Mouse (Mus musculus) liver, postnatal 0 days (tissue): Measurements from ENCODE around the gene Krt84. TPM values are rescaled to one million over a fixed set of nuclear protein-coding genes. Genes with fewer than 3 reads are reported as not detected.
A peak's percentile ranks its signal among the peaks of the same experiment; 100 is the strongest.

Experiments
- ATAC-seq: fragments of 200-750 bp; cut with Nextera tagmentation; 2 replicates; pipeline ENCODE4 v1.8.0; 2017; ENCODE audit warnings: mild to moderate bottlenecking, moderate library complexity
- DNase-seq: peaks from one replicate; pipeline ENCODE4 v3.0.0-alpha.2; 2016
- H3K27ac ChIP-seq: fragments of 300-500 bp; sonication (generic); 2 replicates; pipeline ENCODE4 v1.5.1; 2014; ENCODE audit warnings: antibody characterized with exemption, moderate library complexity, mild to moderate bottlenecking, low read depth
- H3K27me3 ChIP-seq: fragments of 300-500 bp; sonication (generic); 2 replicates; pipeline ENCODE4 v1.6.1; 2014; ENCODE audit warnings: low read length, control low read depth, mixed read lengths; ENCODE audit not compliant: insufficient read depth
- H3K36me3 ChIP-seq: fragments of 300-500 bp; sonication (generic); replicated peaks from 2 replicates; pipeline ENCODE4 v1.6.1; 2014; ENCODE audit warnings: mild to moderate bottlenecking, control low read depth, low read length, moderate library complexity, mixed read lengths; ENCODE audit not compliant: insufficient read depth
- H3K4me1 ChIP-seq: fragments of 300-500 bp; sonication (generic); 2 replicates; pipeline ENCODE4 v1.6.1; 2014; ENCODE audit warnings: antibody characterized with exemption, mild to moderate bottlenecking, control low read depth; ENCODE audit not compliant: insufficient read depth
- H3K4me2 ChIP-seq: fragments of 300-500 bp; sonication (generic); 2 replicates; pipeline ENCODE4 v1.6.1; 2014; ENCODE audit warnings: low read depth, mild to moderate bottlenecking, low read length, moderate library complexity, mixed read lengths
- H3K4me3 ChIP-seq: fragments of 300-500 bp; sonication (generic); 2 replicates; pipeline ENCODE4 v1.5.1; 2014; ENCODE audit warnings: low read depth, low read length
- H3K9ac ChIP-seq: fragments of 300-500 bp; sonication (generic); replicated peaks from 2 replicates; pipeline ENCODE4 v1.6.1; 2014; ENCODE audit warnings: mild to moderate bottlenecking, moderate library complexity
- H3K9me3 ChIP-seq: fragments of 300-500 bp; sonication (generic); 2 replicates; pipeline ENCODE4 v1.6.1; 2016; ENCODE audit warnings: mild to moderate bottlenecking, control low read depth, low read length, mixed read lengths
- CTCF ChIP-seq: sonication (generic); IDR thresholded peaks from 2 replicates; pipeline ENCODE4 v1.5.1; 2016; ENCODE audit warnings: antibody characterized with exemption, low read depth
- EP300 ChIP-seq: IDR thresholded peaks from 2 replicates; pipeline ENCODE4 v1.6.1; 2016; ENCODE audit warnings: antibody characterized with exemption, low read depth, mild to moderate bottlenecking
- WGBS: fragments of 180-500 bp; shearing (Covaris S2); extraction: QIAGEN DNeasy Blood & Tissue Kit; methylation state at CpG from one replicate; pipeline ENCODE4 v1.1.7; 2014; ENCODE audit not compliant: insufficient replicate concordance; 5-methylcytosine and 5-hydroxymethylcytosine counted together
- polyA plus RNA-seq: library from polyadenylated mRNA; unstranded; fragments of >200 nt; fragmentation: Nextera tagmentation; extraction: Ambion mirVana; gene quantifications from 2 replicates; pipeline ENCODE4 v1.2.1, GENCODE M21; 2015

Gene Krt84
- not detected in 2 replicates for polyA plus RNA-seq

DNA sequence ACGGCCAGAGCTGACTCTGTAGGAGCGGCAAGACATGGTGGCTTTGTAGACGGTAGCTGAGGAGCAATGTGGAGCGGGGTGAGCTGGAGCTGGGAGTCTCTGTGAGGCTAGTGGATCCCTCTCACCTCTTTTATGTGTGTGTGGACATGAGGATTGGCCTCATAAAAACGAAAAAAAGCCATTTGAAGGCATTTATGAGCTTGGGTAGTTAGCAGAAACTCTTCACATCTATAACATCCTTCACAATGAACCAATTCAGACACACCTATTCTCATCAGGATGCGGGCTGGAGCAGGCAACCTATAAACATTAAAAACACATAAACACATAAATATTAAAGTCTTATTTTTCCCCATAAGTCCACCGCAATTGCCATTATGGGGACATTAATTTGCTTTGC is at the start of gene Krt84:
TSS of gene Krt84 (minus strand) at position 101 of the 400 bp plus-strand sequence.
- Histone ChIP-seq H3K27ac (no peak within 1 kb of the TSS), H3K27me3 (no peaks in the 10 kb centered on the region), H3K4me1 (no peaks in the 10 kb centered on the region), H3K4me2 (no peak within 1 kb of the TSS), H3K4me3 (no peak within 1 kb of the TSS), H3K9me3 (no peaks in the 10 kb centered on the region), H3K36me3 (no peaks in the 10 kb centered on the region), H3K9ac (no peak within 1 kb of the TSS)
- WGBS = 77% methylated on average over 7 of the region's 7 CpGs
- TF ChIP-seq EP300 (no peak), CTCF (no peak)
- no peak for DNase-seq
- no peak for ATAC-seq

GRCm38 (mm10) chr15:101581701-101582100 is 49.1 kb upstream of the Krt84 start:
- Histone ChIP-seq H3K9me3 (no peaks in the 10 kb centered on the region), H3K36me3 (no peaks in the 10 kb centered on the region), H3K27ac (no peak overlapping the region), H3K4me3 (no peak overlapping the region), H3K4me1 (no peaks in the 10 kb centered on the region), H3K9ac (no peak overlapping the region), H3K4me2 (no peak overlapping the region), H3K27me3 (no peaks in the 10 kb centered on the region; the same call in 1 of the 2 replicates)
- ATAC-seq (no peak), DNase-seq (no peak)
- WGBS = 55% methylated on average over 3 of the region's 3 CpGs
- TF ChIP-seq EP300 (no peak), CTCF (no peak)

DNA sequence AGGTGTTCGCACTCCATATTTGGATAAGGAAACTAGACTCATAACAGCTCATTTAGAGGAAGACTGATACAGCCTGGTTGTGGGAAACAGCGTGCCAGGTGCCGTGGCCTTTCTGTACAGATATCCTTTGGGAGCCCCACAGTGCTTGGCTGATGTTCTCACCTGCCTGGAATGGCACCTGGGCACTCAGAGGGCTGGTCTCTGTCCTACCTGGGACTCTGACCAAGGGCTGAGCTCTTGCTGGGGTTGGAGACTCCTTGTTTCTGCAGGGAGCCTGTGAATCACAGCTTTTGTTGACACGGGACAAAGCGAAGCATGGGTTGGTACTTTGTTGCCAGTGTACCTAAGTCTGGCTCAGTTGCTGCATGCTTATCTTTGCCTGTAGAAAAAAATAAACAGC is 42.9 kb upstream of the Krt84 start:
- no peaks in the 10 kb centered on the region for H3K27me3 ChIP-seq

DNA sequence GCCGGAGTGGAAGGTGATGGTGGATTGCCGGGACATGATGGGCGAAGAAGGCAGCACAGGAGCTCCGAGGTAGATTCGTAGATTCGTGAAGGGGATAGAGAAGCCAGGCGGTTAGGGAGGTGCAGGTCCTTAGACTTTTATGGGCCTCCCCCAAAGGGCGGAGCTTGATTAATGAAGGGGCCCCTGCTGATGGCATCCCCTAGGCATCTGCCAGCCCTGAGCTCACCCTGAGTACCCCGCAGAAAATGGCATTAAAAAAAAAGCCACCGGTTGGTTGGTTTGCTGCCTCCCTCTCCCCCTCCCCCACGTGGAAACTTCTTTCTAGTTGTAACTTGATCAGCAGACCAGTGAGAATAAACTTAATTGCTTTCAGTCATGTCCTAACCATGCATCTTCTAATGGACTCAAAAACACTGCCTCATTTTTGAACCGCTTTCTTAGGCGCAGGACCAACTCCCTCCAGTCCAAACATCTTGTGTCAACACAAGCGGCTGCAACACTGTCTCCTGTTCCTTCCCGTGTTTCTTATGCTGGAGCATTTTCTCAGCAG is 41.3 kb upstream of the Krt84 start, which contains the start of gene Krt75:
TSS of gene Krt75 (minus strand) at position 109 of the 550 bp plus-strand sequence.
- TF ChIP-seq EP300 = no peak
- TF ChIP-seq CTCF = no peak
- ATAC-seq (no peak), DNase-seq (no peak)
- 66% methylated on average over 15 of the region's 15 CpGs for WGBS
- H3K4me1 ChIP-seq = no peaks in the 10 kb centered on the region
- H3K27ac ChIP-seq = no peak within 1 kb of the TSS
- no peak within 1 kb of the TSS for H3K9ac ChIP-seq
- no peaks in the 10 kb centered on the region for H3K9me3 ChIP-seq
- H3K36me3 ChIP-seq = no peaks in the 10 kb centered on the region
- H3K4me3 ChIP-seq = no peak within 1 kb of the TSS
- no peaks in the 10 kb centered on the region for H3K27me3 ChIP-seq
- no peak within 1 kb of the TSS for H3K4me2 ChIP-seq

More for the DNA sequence above, 42.9 kb upstream of the Krt84 start:
- H3K4me3 ChIP-seq = no peak overlapping the region
- H3K9me3 ChIP-seq = no peaks in the 10 kb centered on the region
- no peaks in the 10 kb centered on the region for H3K4me1 ChIP-seq
- 62% methylated on average over 5 of the region's 5 CpGs for WGBS
- no peak overlapping the region for H3K4me2 ChIP-seq
- no peak for TF ChIP-seq EP300
- TF ChIP-seq CTCF = no peak
- no peak overlapping the region for H3K9ac ChIP-seq
- no peak for DNase-seq
- no peaks in the 10 kb centered on the region for H3K36me3 ChIP-seq
- H3K27ac ChIP-seq = no peak overlapping the region
- ATAC-seq = no peak

GRCm38 (mm10) chr15:101567780-101568179 is 35.2 kb upstream of the Krt84 start:
- Histone ChIP-seq H3K4me3 (no peak overlapping the region), H3K4me2 (no peak overlapping the region), H3K9me3 (no peaks in the 10 kb centered on the region), H3K27ac (no peak overlapping the region), H3K4me1 (no peaks in the 10 kb centered on the region), H3K27me3 (0 out of 2 replicates have a peak, but pooled peaks cover 2% of the 10 kb centered on the region), H3K9ac (no peak overlapping the region), H3K36me3 (no peaks in the 10 kb centered on the region)
- ATAC-seq (no peak), DNase-seq (no peak)
- 30% methylated on average over 7 of the region's 7 CpGs for WGBS
- TF ChIP-seq EP300 (no peak), CTCF (peak; percentile 42)

GRCm38 (mm10) chr15:101562850-101563249 is 30.2 kb upstream of the Krt84 start, which contains the start of gene Krt90:
Gene Krt90, minus strand, starts transcription at chr15:101562950.
- DNase-seq (no peak), ATAC-seq (no peak)
- Histone ChIP-seq H3K36me3 (no peaks in the 10 kb centered on the region), H3K27ac (no peak within 1 kb of the TSS), H3K9me3 (no peaks in the 10 kb centered on the region), H3K4me3 (no peak within 1 kb of the TSS), H3K4me2 (no peak within 1 kb of the TSS), H3K27me3 (0 out of 2 replicates have a peak, but pooled peaks cover 2% of the 10 kb centered on the region), H3K4me1 (no peaks in the 10 kb centered on the region), H3K9ac (no peak within 1 kb of the TSS)
- TF ChIP-seq CTCF (no peak), EP300 (no peak)
- WGBS = 57% methylated on average over 5 of the region's 5 CpGs
